Mouse (Mus musculus) thymus, adult 2 months (tissue): ENCODE measurements around the gene Ears2. TPM values are rescaled to one million over a fixed set of nuclear protein-coding genes. Genes with fewer than 3 reads are reported as not detected.
A peak's percentile ranks its signal among the peaks of the same experiment; 100 is the strongest.

Experiments
- DNase-seq: peaks from one replicate; pipeline ENCODE4 v3.0.0; 2021
- H3K27ac ChIP-seq: fragments of 200-500 bp; 2 replicates; pipeline ENCODE4 v1.5.1; 2012; ENCODE audit warnings: low read length, control low read depth; ENCODE audit not compliant: control insufficient read depth, insufficient read depth
- H3K27me3 ChIP-seq: fragments of 200-500 bp; 2 replicates; pipeline ENCODE4 v1.6.1; 2012; ENCODE audit warnings: mild to moderate bottlenecking, low read length, moderate library complexity, mixed read lengths; ENCODE audit not compliant: control insufficient read depth, insufficient read depth
- H3K36me3 ChIP-seq: fragments of 200-500 bp; 2 replicates; pipeline ENCODE4 v1.6.1; 2012; ENCODE audit warnings: mild to moderate bottlenecking, low read length, moderate library complexity; ENCODE audit not compliant: control insufficient read depth, insufficient read depth
- H3K4me1 ChIP-seq: fragments of 200-500 bp; replicated peaks from 2 replicates; pipeline ENCODE4 v1.6.1; 2012; ENCODE audit warnings: low read length; ENCODE audit not compliant: control insufficient read depth, insufficient read depth
- H3K4me3 ChIP-seq: fragments of 200-500 bp; 2 replicates; pipeline ENCODE4 v1.5.1; 2012; ENCODE audit warnings: mild to moderate bottlenecking, low read length, control low read depth, moderate library complexity; ENCODE audit not compliant: control insufficient read depth, insufficient read depth
- CTCF ChIP-seq: fragments of 200-500 bp; IDR thresholded peaks from 2 replicates; pipeline ENCODE4 v1.5.1; 2012; ENCODE audit warnings: mild to moderate bottlenecking, control low read depth, low read length, moderate library complexity, borderline replicate concordance; ENCODE audit not compliant: control insufficient read depth, poor library complexity, insufficient read depth; ENCODE audit errors: extremely low read depth
- POLR2A ChIP-seq: fragments of 200-500 bp; IDR thresholded peaks from 2 replicates; pipeline ENCODE4 v1.6.1; 2012; ENCODE audit warnings: mild to moderate bottlenecking, low read length, control low read depth, moderate library complexity; ENCODE audit not compliant: control insufficient read depth, poor library complexity, insufficient read depth; ENCODE audit errors: extremely low read depth
- WGBS: fragments of 180-500 bp; shearing (Covaris S2); methylation state at CpG from one replicate; pipeline ENCODE4 v1.1.7; 2018; 5-methylcytosine and 5-hydroxymethylcytosine counted together
- polyA plus RNA-seq: library from polyadenylated mRNA; depleted of rRNA; stranded (reverse); fragments of >200 nt; gene quantifications from 2 replicates; pipeline ENCODE4 v1.2.3, GENCODE M21; 2012

The Ears2 gene
- polyA plus RNA-seq, 1 experiment, result 9.6 TPM

DNA sequence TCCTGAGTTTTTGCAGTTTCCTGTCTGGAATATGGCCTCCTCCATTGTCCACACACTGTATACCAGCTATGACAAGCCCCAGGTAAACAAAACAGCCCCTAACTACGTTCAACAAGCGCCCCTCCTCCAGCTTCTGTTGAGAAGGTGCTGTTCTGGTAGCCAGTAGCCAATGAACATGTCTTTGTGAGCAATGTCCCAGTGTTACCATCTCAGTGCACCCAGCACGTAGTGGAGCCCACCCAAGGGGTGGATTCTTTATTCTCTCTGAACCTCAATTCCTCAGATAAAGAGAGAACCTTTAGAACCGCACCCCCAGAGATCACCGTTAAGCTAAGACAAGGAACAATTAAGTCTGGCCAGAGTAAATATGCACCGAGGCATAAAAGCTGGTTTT, 46.8 kb downstream of the Ears2 start:
- no peak for DNase-seq
- TF ChIP-seq POLR2A (no peak), CTCF (no peak)

GRCm38 (mm10) chr7:122018978-122019377, 48.1 kb downstream of the Ears2 start:
- Histone ChIP-seq H3K4me3 (no peak overlapping the region), H3K27ac (no peak overlapping the region), H3K4me1 (peaks cover 7% of the 10 kb centered on the region)

More for the DNA sequence above, 46.8 kb downstream of the Ears2 start:
- H3K4me1 ChIP-seq, result peaks cover 7% of the 10 kb centered on the region
- H3K4me3 ChIP-seq, result peak overlapping the region; percentile 73
- H3K27me3 ChIP-seq, result no peaks in the 10 kb centered on the region
- WGBS, result 21% methylated on average over 6 of the region's 6 CpGs
- H3K27ac ChIP-seq, result no peak overlapping the region
- no peaks in the 10 kb centered on the region for H3K36me3 ChIP-seq

GRCm38 (mm10) chr7:122018247-122018646, 48.8 kb downstream of the Ears2 start:
- no peak for TF ChIP-seq CTCF
- no peak for TF ChIP-seq POLR2A
- Histone ChIP-seq H3K4me1 (peaks cover 7% of the 10 kb centered on the region), H3K4me3 (no peak overlapping the region), H3K36me3 (no peaks in the 10 kb centered on the region), H3K27ac (no peak overlapping the region), H3K27me3 (no peaks in the 10 kb centered on the region)
- WGBS, result 51% methylated on average over 3 of the region's 3 CpGs
- no peak for DNase-seq

More at GRCm38 (mm10) chr7:122018978-122019377, 48.1 kb downstream of the Ears2 start:
- 95% methylated on average over 7 of the region's 7 CpGs for WGBS
- TF ChIP-seq POLR2A, result no peak
- no peak for TF ChIP-seq CTCF
- H3K36me3 ChIP-seq, result no peaks in the 10 kb centered on the region
- DNase-seq, result no peak
- H3K27me3 ChIP-seq, result no peaks in the 10 kb centered on the region

- 87% methylated on average over 10 of the region's 10 CpGs for WGBS
- H3K4me1 ChIP-seq, result peaks cover 7% of the 10 kb centered on the region
- DNase-seq, result no peak
- no peak overlapping the region for H3K27ac ChIP-seq
- TF ChIP-seq POLR2A (no peak), CTCF (no peak)
- no peak overlapping the region for H3K4me3 ChIP-seq
- H3K27me3 ChIP-seq, result no peaks in the 10 kb centered on the region
- no peaks in the 10 kb centered on the region for H3K36me3 ChIP-seq
These were observed 51.3 kb downstream of the Ears2 start for GRCm38 (mm10) chr7:122015734-122016133.

- Histone ChIP-seq H3K36me3 (no peaks in the 10 kb centered on the region), H3K4me1 (peaks cover 7% of the 10 kb centered on the region), H3K27me3 (no peaks in the 10 kb centered on the region), H3K27ac (no peak overlapping the region), H3K4me3 (no peak overlapping the region)
- TF ChIP-seq POLR2A (no peak), CTCF (no peak)
- 95% methylated on average over 8 of the region's 8 CpGs for WGBS
- DNase-seq, result no peak
These were observed 52.0 kb downstream of the Ears2 start for GRCm38 (mm10) chr7:122015105-122015504.

GRCm38 (mm10) chr7:122012949-122013348, 54.1 kb downstream of the Ears2 start:
- H3K36me3 ChIP-seq, result no peaks in the 10 kb centered on the region
- 96% methylated on average over 10 of the region's 10 CpGs for WGBS
- no peak for TF ChIP-seq POLR2A
- no peak for TF ChIP-seq CTCF

DNA sequence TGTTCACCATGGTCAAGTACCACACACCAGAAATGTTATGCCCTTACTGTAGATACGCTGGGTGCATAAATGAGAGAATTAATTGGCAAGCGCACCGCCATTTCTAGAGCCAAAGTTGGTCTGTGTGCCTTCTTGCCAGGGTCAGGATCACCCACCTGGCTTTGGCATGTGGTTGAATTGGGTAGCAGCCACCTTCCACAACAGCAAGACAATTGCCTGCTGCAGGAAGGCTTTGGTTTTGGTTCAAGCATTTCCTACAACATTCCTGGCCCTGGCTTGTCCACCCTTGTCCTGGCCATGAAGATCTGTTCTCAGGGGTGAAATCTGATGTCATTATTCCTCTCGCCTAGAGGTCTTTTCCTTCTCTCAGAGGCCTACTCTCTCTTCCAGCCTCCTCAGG, 54.7 kb downstream of the Ears2 start:
- 96% methylated on average over 4 of the region's 4 CpGs for WGBS
- peaks cover 3% of the 10 kb centered on the region for H3K4me1 ChIP-seq
- DNase-seq, result no peak
- H3K36me3 ChIP-seq, result no peaks in the 10 kb centered on the region
- TF ChIP-seq CTCF, result no peak
- no peak for TF ChIP-seq POLR2A
- H3K4me3 ChIP-seq, result no peak overlapping the region
- H3K27me3 ChIP-seq, result no peaks in the 10 kb centered on the region
- no peak overlapping the region for H3K27ac ChIP-seq

More at GRCm38 (mm10) chr7:122012949-122013348, 54.1 kb downstream of the Ears2 start:
- no peak for DNase-seq
- Histone ChIP-seq H3K27me3 (no peaks in the 10 kb centered on the region), H3K4me1 (peaks cover 5% of the 10 kb centered on the region), H3K27ac (no peak overlapping the region), H3K4me3 (no peak overlapping the region)
